Mouse (Mus musculus): ENCODE data around the gene Emilin1. TPM values are rescaled to one million over a fixed set of nuclear protein-coding genes. Genes with fewer than 3 reads are reported as not detected.

The Emilin1 gene
- polyA plus RNA-seq, 2 experiments: 18.4 to 21.3 TPM

- DNase-seq (ENCODE audit: low read depth in 3 of 3, low spot score in 3 of 3) (no peak), ATAC-seq (ENCODE audit: insufficient read depth) (no peak)
- H3K4me3 ChIP-seq (ENCODE audit: insufficient read depth in 1 of 2, low read depth in 2 of 2, low read length in 2 of 2): peak overlapping the region in 1 of 2 experiments; percentile 78; a peak in 2 of 4 replicates
- no peak for TF ChIP-seq EP300 (IDR thresholded peaks at IDR 0.05; ENCODE audit: low read depth)
- no peak for TF ChIP-seq CTCF (IDR thresholded peaks at IDR 0.05; ENCODE audit: low read depth)
- H3K36me3 ChIP-seq (replicated peaks; ENCODE audit: control insufficient read depth, insufficient read depth, low read depth): peaks cover 16% of the 10 kb centered on the region
- H3K9me3 ChIP-seq (ENCODE audit: control insufficient read depth, low read length): no peaks in the 10 kb centered on the region
- H3K9ac ChIP-seq (replicated peaks): peak overlapping the region; percentile 58; the same call in 1 of the 2 replicates
- H3K4me1 ChIP-seq (replicated peaks; ENCODE audit: control insufficient read depth in 2 of 2, insufficient read depth in 2 of 2, low read length in 1 of 2): peaks cover 6 to 16% of the 10 kb centered on the region in 2 experiments
- H3K4me2 ChIP-seq (ENCODE audit: low read depth): peak overlapping the region; percentile 83
- no peaks in the 10 kb centered on the region for H3K27me3 ChIP-seq (ENCODE audit: control insufficient read depth, insufficient read depth, low read length)
- WGBS (ENCODE audit: insufficient replicate concordance): 72% methylated on average over 2 of the region's 2 CpGs
- H3K27ac ChIP-seq: no peak overlapping the region
Observed at GRCm38 (mm10) chr5:30960814-30961213, 47.6 kb downstream of the Emilin1 start.

- H3K4me1 ChIP-seq (replicated peaks; ENCODE audit: control insufficient read depth in 2 of 2, insufficient read depth in 2 of 2, low read length in 1 of 2): peaks cover 6 to 16% of the 10 kb centered on the region in 2 experiments
- TF ChIP-seq EP300 (IDR thresholded peaks at IDR 0.05; ENCODE audit: low read depth) (no peak), CTCF (IDR thresholded peaks at IDR 0.05; ENCODE audit: low read depth) (no peak)
- no peaks in the 10 kb centered on the region for H3K9me3 ChIP-seq (ENCODE audit: control insufficient read depth, low read length)
- H3K4me3 ChIP-seq (ENCODE audit: insufficient read depth in 1 of 2, low read depth in 2 of 2, low read length in 2 of 2): no peak overlapping the region
- H3K9ac ChIP-seq (replicated peaks): no peak overlapping the region
- H3K36me3 ChIP-seq (replicated peaks; ENCODE audit: control insufficient read depth, insufficient read depth, low read depth): peaks cover 16% of the 10 kb centered on the region
- ATAC-seq (ENCODE audit: insufficient read depth): no peak
- H3K27me3 ChIP-seq (ENCODE audit: control insufficient read depth, insufficient read depth, low read length): no peaks in the 10 kb centered on the region
- 29% methylated on average over 10 of the region's 10 CpGs for WGBS (ENCODE audit: insufficient replicate concordance)
- no peak overlapping the region for H3K4me2 ChIP-seq (ENCODE audit: low read depth)
- H3K27ac ChIP-seq: no peak overlapping the region
- no peak for DNase-seq (ENCODE audit: low read depth in 3 of 3, low spot score in 3 of 3)
Observed at GRCm38 (mm10) chr5:30961545-30962505, 48.6 kb downstream of the Emilin1 start.

DNA sequence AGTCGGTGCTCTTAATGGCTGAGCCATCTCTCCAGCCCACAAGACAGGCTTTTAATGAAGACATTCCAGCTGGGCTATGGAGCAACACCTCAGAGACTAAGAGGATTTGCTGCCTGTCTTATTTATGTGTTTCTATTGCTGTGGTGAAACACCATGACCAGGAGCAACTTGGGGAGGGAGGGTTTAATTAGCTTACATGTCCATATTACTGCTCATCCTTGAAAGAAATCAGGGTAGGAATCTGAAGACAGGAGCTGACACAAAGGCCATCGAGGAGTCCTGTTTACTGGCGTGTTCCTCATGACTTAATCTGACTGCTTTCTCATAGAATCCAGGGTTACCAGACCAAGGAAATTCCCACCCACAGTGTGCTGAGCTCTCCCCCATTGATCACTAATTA, 50.7 kb downstream of the Emilin1 start:
- ATAC-seq (ENCODE audit: insufficient read depth) (no peak), DNase-seq (ENCODE audit: low read depth in 3 of 3, low spot score in 3 of 3) (no peak)
- Histone ChIP-seq H3K36me3 (replicated peaks; ENCODE audit: control insufficient read depth, insufficient read depth, low read depth) (no peaks in the 10 kb centered on the region), H3K4me3 (ENCODE audit: insufficient read depth in 1 of 2, low read depth in 2 of 2, low read length in 2 of 2) (no peak overlapping the region), H3K27me3 (ENCODE audit: control insufficient read depth, insufficient read depth, low read length) (no peaks in the 10 kb centered on the region), H3K4me1 (replicated peaks; ENCODE audit: control insufficient read depth in 2 of 2, insufficient read depth in 2 of 2, low read length in 1 of 2) (peaks cover under 1 to 6% of the 10 kb centered on the region in 2 experiments), H3K4me2 (ENCODE audit: low read depth) (no peak overlapping the region), H3K9me3 (ENCODE audit: control insufficient read depth, low read length) (no peaks in the 10 kb centered on the region), H3K9ac (replicated peaks) (no peak overlapping the region), H3K27ac (no peak overlapping the region)
- TF ChIP-seq EP300 (IDR thresholded peaks at IDR 0.05; ENCODE audit: low read depth): no peak
- no peak for TF ChIP-seq CTCF (IDR thresholded peaks at IDR 0.05; ENCODE audit: low read depth)
- WGBS (ENCODE audit: insufficient replicate concordance): 70% methylated on average over 3 of the region's 3 CpGs

DNA sequence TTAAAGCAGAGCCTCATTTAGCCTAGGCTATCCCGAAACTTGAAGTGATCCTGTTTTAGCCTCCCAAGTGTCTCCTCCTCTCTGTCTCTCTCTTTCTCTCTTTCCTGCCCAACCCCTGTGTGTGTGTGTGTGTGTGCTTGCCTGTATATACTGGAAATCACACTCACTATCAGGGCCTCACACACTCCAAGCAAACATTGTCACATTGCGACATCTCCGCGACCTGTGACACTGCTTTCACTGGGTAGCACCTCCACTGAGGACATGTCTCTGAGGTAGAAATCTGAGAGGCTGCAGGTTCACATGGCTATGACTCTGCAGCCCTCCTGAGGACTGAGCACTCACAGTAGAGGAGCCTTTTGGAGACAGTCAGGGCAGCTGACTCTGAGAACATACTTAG, 53.0 kb downstream of the Emilin1 start:
- DNase-seq (ENCODE audit: low read depth in 3 of 3, low spot score in 3 of 3): peak in 1 of 3 experiments; percentile 40
- TF ChIP-seq EP300 (IDR thresholded peaks at IDR 0.05; ENCODE audit: low read depth) (no peak), CTCF (IDR thresholded peaks at IDR 0.05; ENCODE audit: low read depth) (no peak)
- no peak overlapping the region for H3K9ac ChIP-seq (replicated peaks)
- H3K9me3 ChIP-seq (ENCODE audit: control insufficient read depth, low read length): no peaks in the 10 kb centered on the region
- H3K4me2 ChIP-seq (ENCODE audit: low read depth): no peak overlapping the region
- ATAC-seq (ENCODE audit: insufficient read depth): peak; percentile 40
- H3K27ac ChIP-seq: no peak overlapping the region
- no peaks in the 10 kb centered on the region for H3K36me3 ChIP-seq (replicated peaks; ENCODE audit: control insufficient read depth, insufficient read depth, low read depth)
- WGBS (ENCODE audit: insufficient replicate concordance): 66% methylated on average over 4 of the region's 4 CpGs
- H3K27me3 ChIP-seq (ENCODE audit: control insufficient read depth, insufficient read depth, low read length): no peaks in the 10 kb centered on the region
- peaks cover 4 to 8% of the 10 kb centered on the region in 2 experiments for H3K4me1 ChIP-seq (replicated peaks; ENCODE audit: control insufficient read depth in 2 of 2, insufficient read depth in 2 of 2, low read length in 1 of 2)
- no peak overlapping the region for H3K4me3 ChIP-seq (ENCODE audit: insufficient read depth in 1 of 2, low read depth in 2 of 2, low read length in 2 of 2)

- DNase-seq (ENCODE audit: low read depth in 3 of 3, low spot score in 3 of 3) (no peak), ATAC-seq (ENCODE audit: insufficient read depth) (no peak)
- Histone ChIP-seq H3K27me3 (ENCODE audit: control insufficient read depth, insufficient read depth, low read length) (no peaks in the 10 kb centered on the region), H3K36me3 (replicated peaks; ENCODE audit: control insufficient read depth, insufficient read depth, low read depth) (no peaks in the 10 kb centered on the region), H3K4me1 (replicated peaks; ENCODE audit: control insufficient read depth in 2 of 2, insufficient read depth in 2 of 2, low read length in 1 of 2) (peaks cover 4 to 8% of the 10 kb centered on the region in 2 experiments), H3K4me2 (ENCODE audit: low read depth) (no peak within 1 kb of the TSS), H3K9ac (replicated peaks) (no peak within 1 kb of the TSS), H3K4me3 (ENCODE audit: insufficient read depth in 1 of 2, low read depth in 2 of 2, low read length in 2 of 2) (no peak within 1 kb of the TSS), H3K27ac (no peak within 1 kb of the TSS), H3K9me3 (ENCODE audit: control insufficient read depth, low read length) (no peaks in the 10 kb centered on the region)
- WGBS (ENCODE audit: insufficient replicate concordance): 68% methylated on average over 8 of the region's 8 CpGs
- TF ChIP-seq EP300 (IDR thresholded peaks at IDR 0.05; ENCODE audit: low read depth) (no peak), CTCF (IDR thresholded peaks at IDR 0.05; ENCODE audit: low read depth) (no peak)
Observed at GRCm38 (mm10) chr5:30968416-30968815, 55.2 kb downstream of the Emilin1 start, which contains the start of gene Tcf23. TSS of gene Tcf23 (plus strand) at chr5:30968662.

All from liver, embryonic 14.5 days (tissue).